Mouse (Mus musculus) common myeloid progenitor, adult 5-6 weeks (primary cell): ENCODE measurements around the gene Zfp819. TPM values are rescaled to one million over a fixed set of nuclear protein-coding genes. Genes with fewer than 3 reads are reported as not detected.

Experiments
- ATAC-seq: replicated peaks from 2 replicates; pipeline ENCODE4 v1.8.0; 2016; ENCODE audit warnings: low read depth, mild to moderate bottlenecking, moderate TSS enrichment, inconsistent platforms; ENCODE audit not compliant: poor library complexity, severe bottlenecking
- total RNA-seq: library from RNA; stranded (forward); fragments of 200-1000, 187-1606 nt; gene quantifications from 2 replicates; pipeline ENCODE4 v1.2.3, GENCODE M21; 2017

Gene Zfp819
- total RNA-seq: 0.09 TPM in 1 of 2 replicates, not detected in the other

- peak; percentile 78 for ATAC-seq
These were observed at the start of gene Zfp819 for GRCm38 (mm10) chr7:43606896-43607742. TSS of gene Zfp819 (plus strand) at chr7:43607169.

GRCm38 (mm10) chr7:43562006-43562633, 44.8 kb upstream of the Zfp819 start, which contains the start of gene Zfp658:
TSS of gene Zfp658 (plus strand) at chr7:43562256.
- peak; percentile 85 for ATAC-seq

- peak; percentile 36 for ATAC-seq
These were observed 44.3 kb upstream of the Zfp819 start for GRCm38 (mm10) chr7:43562651-43563070.

GRCm38 (mm10) chr7:43563300-43563699, 43.7 kb upstream of the Zfp819 start:
- ATAC-seq: peak; percentile 59

GRCm38 (mm10) chr7:43571216-43571615, 35.8 kb upstream of the Zfp819 start:
- ATAC-seq: no peak

- ATAC-seq: peak; percentile 98
These were observed 27.4 kb upstream of the Zfp819 start, which contains the start of gene Zfp719 for GRCm38 (mm10) chr7:43579440-43580171. TSS of gene Zfp719 (plus strand) at chr7:43579610.

GRCm38 (mm10) chr7:43580526-43580925, 26.4 kb upstream of the Zfp819 start:
- ATAC-seq: no peak

GRCm38 (mm10) chr7:43584790-43585189, 22.2 kb upstream of the Zfp819 start:
- ATAC-seq: no peak

- ATAC-seq: no peak
These were observed 5.1 kb upstream of the Zfp819 start for GRCm38 (mm10) chr7:43601884-43602283.

GRCm38 (mm10) chr7:43607743-43608287, 846 bp downstream of the Zfp819 start:
- ATAC-seq: peak; percentile 64

- no peak for ATAC-seq
These were observed 1.4 kb downstream of the Zfp819 start for GRCm38 (mm10) chr7:43608316-43608824.

GRCm38 (mm10) chr7:43613816-43614551, 7.0 kb downstream of the Zfp819 start:
- ATAC-seq: peak; percentile 58; the same call in 1 of the 2 replicates

GRCm38 (mm10) chr7:43622927-43623326, 16.0 kb downstream of the Zfp819 start:
- 0 out of 2 replicates have a peak, but pooled peaks have one; percentile 29 for ATAC-seq

- no peak for ATAC-seq
These were observed 16.9 kb downstream of the Zfp819 start for GRCm38 (mm10) chr7:43623819-43624218.

GRCm38 (mm10) chr7:43625065-43625464, 18.1 kb downstream of the Zfp819 start:
- ATAC-seq: no peak

GRCm38 (mm10) chr7:43625794-43626422, 18.9 kb downstream of the Zfp819 start:
- ATAC-seq: no peak

- no peak for ATAC-seq
These were observed 27.0 kb downstream of the Zfp819 start for GRCm38 (mm10) chr7:43633940-43634339.

- no peak for ATAC-seq
These were observed 27.5 kb downstream of the Zfp819 start, which contains the start of gene Ceacam18 for GRCm38 (mm10) chr7:43634500-43634899. TSS of gene Ceacam18 (plus strand) at chr7:43634707.

- ATAC-seq: peak; percentile 84
These were observed 29.2 kb downstream of the Zfp819 start for GRCm38 (mm10) chr7:43636194-43636593.
